ENCODE assay signal across 9 mouse cellular contexts in genomic region chr14:62965811-62966520, GRCm38 (mm10). TPM values are rescaled to one million over a fixed set of nuclear protein-coding genes. Genes with fewer than 3 reads are reported as not detected.
DNase-seq lines count a peak whose midpoint lies in the region; ATAC-seq and TF ChIP-seq lines count a peak whose summit lies in the region.
"Had no signal": no experiment of that assay in that cellular context is flagged by ENCODE, and none has a peak within 500 bp of the region (broad histone marks: within the 10 kb centered on the region; RNA-seq: fewer than 3 reads in every experiment).

No protein-coding gene starts in this region.

- peak overlapping the region in 1 of 2 experiments; percentile 21; a peak in 2 of 4 replicates for H3K27ac ChIP-seq in heart, embryonic 14.5 days (replicated peaks in 1 of 2; ENCODE audit: control insufficient read depth in 1 of 2, insufficient read depth in 1 of 2, low read depth in 2 of 2, low read length in 2 of 2)
- no peak overlapping the region for H3K27ac ChIP-seq in limb, embryonic 14.5 days (replicated peaks; ENCODE audit: low read depth, low read length)
- H3K27ac ChIP-seq in neural tube, embryonic 14.5 days (ENCODE audit: low read depth, low read length), result no peak overlapping the region

- H3K4me3 ChIP-seq in heart, embryonic 14.5 days (ENCODE audit: control insufficient read depth in 1 of 2, insufficient read depth in 1 of 2, low read depth in 1 of 2, low read length in 2 of 2), result peak overlapping the region; percentile 32 to 37
- peak overlapping the region; percentile 20 for H3K4me3 ChIP-seq in limb, embryonic 14.5 days (replicated peaks; ENCODE audit: low read length)
- no peak overlapping the region for H3K4me3 ChIP-seq in neural tube, embryonic 14.5 days (ENCODE audit: low read depth, low read length)

- WGBS in heart, embryonic 14.5 days, result 10% methylated on average over 15 of the region's 15 CpGs
- WGBS in limb, embryonic 14.5 days, result 12% methylated on average over 15 of the region's 15 CpGs
- 16% methylated on average over 15 of the region's 15 CpGs for WGBS in neural tube, embryonic 14.5 days

- no peaks in the 10 kb centered on the region for H3K27me3 ChIP-seq in heart, embryonic 14.5 days (ENCODE audit: control insufficient read depth, insufficient read depth, low read length)
- H3K27me3 ChIP-seq in limb, embryonic 14.5 days (ENCODE audit: control insufficient read depth, insufficient read depth, low read length), result no peaks in the 10 kb centered on the region
- H3K27me3 ChIP-seq in neural tube, embryonic 14.5 days (ENCODE audit: control insufficient read depth, insufficient read depth, low read length), result no peaks in the 10 kb centered on the region
- H3K27me3 ChIP-seq: Patski had no signal

- no peak for TF ChIP-seq POLR2A in limb, embryonic 14.5 days (IDR thresholded peaks at IDR 0.05; ENCODE audit: borderline replicate concordance, extremely low read depth, insufficient read depth, insufficient read length)

- no peaks in the 10 kb centered on the region; the same call in 1 of the 2 replicates for H3K36me3 ChIP-seq in heart, embryonic 14.5 days (ENCODE audit: control insufficient read depth, insufficient read depth, low read length)
- no peaks in the 10 kb centered on the region for H3K36me3 ChIP-seq in limb, embryonic 14.5 days (ENCODE audit: control insufficient read depth, insufficient read depth, low read length)
- H3K36me3 ChIP-seq in neural tube, embryonic 14.5 days (ENCODE audit: control insufficient read depth, insufficient read depth, low read length), result no peaks in the 10 kb centered on the region

- peaks cover 10 to 12% of the 10 kb centered on the region in 2 experiments; a peak in 2 of 4 replicates for H3K4me1 ChIP-seq in heart, embryonic 14.5 days (ENCODE audit: control insufficient read depth in 2 of 2, insufficient read depth in 2 of 2, low read length in 2 of 2)
- H3K4me1 ChIP-seq in limb, embryonic 14.5 days (ENCODE audit: control insufficient read depth, insufficient read depth, low read length), result 0 out of 2 replicates have a peak, but pooled peaks cover 8% of the 10 kb centered on the region
- no peaks in the 10 kb centered on the region for H3K4me1 ChIP-seq in neural tube, embryonic 14.5 days (ENCODE audit: control insufficient read depth, insufficient read depth, low read length)

- peak overlapping the region; percentile 65 for H3K9ac ChIP-seq in heart, embryonic 14.5 days (ENCODE audit: low read length)
- 0 out of 2 replicates have a peak overlapping the region, but pooled peaks have one; percentile 28 for H3K9ac ChIP-seq in limb, embryonic 14.5 days (ENCODE audit: low read depth, low read length, severe bottlenecking)
- no peak overlapping the region for H3K9ac ChIP-seq in neural tube, embryonic 14.5 days (replicated peaks; ENCODE audit: low read depth, low read length)

- no peak for ATAC-seq in heart, embryonic 14.5 days (ENCODE audit: insufficient number of reproducible peaks, insufficient read depth, low FRiP score, low read depth)
- no peak for ATAC-seq in limb, embryonic 14.5 days (ENCODE audit: low FRiP score, low read depth)
- ATAC-seq in neural tube, embryonic 14.5 days (ENCODE audit: low read depth), result 0 out of 2 replicates have a peak, but pooled peaks have one; percentile 32
- ATAC-seq: Patski had no signal

- H3K4me2 ChIP-seq in heart, embryonic 14.5 days (ENCODE audit: low read length), result peak overlapping the region; percentile 64
- peak overlapping the region; percentile 41 for H3K4me2 ChIP-seq in limb, embryonic 14.5 days (replicated peaks; ENCODE audit: low read depth, low read length, severe bottlenecking)
- peak overlapping the region; percentile 12; the same call in 1 of the 2 replicates for H3K4me2 ChIP-seq in neural tube, embryonic 14.5 days (ENCODE audit: low read depth, low read length)

- DNase-seq in kidney, adult 9 months, result peak; percentile 13
- no peak for DNase-seq in kidney, adult 11 months
- peak; percentile 5 for DNase-seq in limb, embryonic 14.5 days (ENCODE audit: low spot score)
- no peak for DNase-seq in spleen, postnatal 10 days (ENCODE audit: low spot score in 2 of 2)
- no peak for DNase-seq in frontal cortex, adult 2 months (ENCODE audit: extremely low spot score in 1 of 2, low spot score in 1 of 2)
- DNase-seq in B cell, adult 2 months, result no peak

- no peaks in the 10 kb centered on the region for H3K9me3 ChIP-seq in heart, embryonic 14.5 days (ENCODE audit: control insufficient read depth, low read length)
- no peaks in the 10 kb centered on the region for H3K9me3 ChIP-seq in limb, embryonic 14.5 days (ENCODE audit: control insufficient read depth, low read length)
- H3K9me3 ChIP-seq in neural tube, embryonic 14.5 days (ENCODE audit: control insufficient read depth, low read length), result no peaks in the 10 kb centered on the region

RNA-seq across cellular contexts. Expression of gene Defb48, which starts 18.3 kb away (rescaled TPM):
- polyA plus RNA-seq in heart, embryonic 14.5 days (2014; fragmentation: Nextera tagmentation; extraction: Ambion mirVana), result not detected in 2 replicates
- not detected in 2 replicates for polyA plus RNA-seq in limb, embryonic 14.5 days (2012; rRNA removed)
- not detected in 2 replicates for polyA plus RNA-seq in limb, embryonic 14.5 days (2014; fragmentation: Nextera tagmentation; extraction: Ambion mirVana)
- polyA plus RNA-seq in neural tube, embryonic 14.5 days (2014; fragmentation: Nextera tagmentation; extraction: Ambion mirVana), result not detected in 2 replicates
- not detected in 2 replicates for polyA plus RNA-seq in frontal cortex, adult 2 months (2012; rRNA removed)
- polyA plus RNA-seq: Patski had no signal

RNA-seq across cellular contexts. Expression of gene Defb47, which starts 31.9 kb away (rescaled TPM):
- polyA plus RNA-seq in heart, embryonic 14.5 days (2014; fragmentation: Nextera tagmentation; extraction: Ambion mirVana), result not detected in 2 replicates
- not detected in 2 replicates for polyA plus RNA-seq in limb, embryonic 14.5 days (2012; rRNA removed)
- polyA plus RNA-seq in limb, embryonic 14.5 days (2014; fragmentation: Nextera tagmentation; extraction: Ambion mirVana), result not detected in 2 replicates
- not detected in 2 replicates for polyA plus RNA-seq in neural tube, embryonic 14.5 days (2014; fragmentation: Nextera tagmentation; extraction: Ambion mirVana)
- polyA plus RNA-seq in frontal cortex, adult 2 months (2012; rRNA removed), result 0.76 TPM in 1 of 2 replicates, not detected in the other

RNA-seq across cellular contexts. Expression of gene Defb43, which starts 45.6 kb away (rescaled TPM):
- not detected in 2 replicates for polyA plus RNA-seq in heart, embryonic 14.5 days (2014; fragmentation: Nextera tagmentation; extraction: Ambion mirVana)
- not detected in 2 replicates for polyA plus RNA-seq in limb, embryonic 14.5 days (2012; rRNA removed)
- polyA plus RNA-seq in limb, embryonic 14.5 days (2014; fragmentation: Nextera tagmentation; extraction: Ambion mirVana), result not detected in 2 replicates
- polyA plus RNA-seq in neural tube, embryonic 14.5 days (2014; fragmentation: Nextera tagmentation; extraction: Ambion mirVana), result not detected in 2 replicates
- polyA plus RNA-seq in frontal cortex, adult 2 months (2012; rRNA removed), result not detected in 2 replicates
- polyA plus RNA-seq: Patski had no signal

Comparison
In these comparisons a context has a peak if more than half of its experiments do, and no peak if none do; other contexts are left out.
1. DNase-seq: peak in kidney, adult 9 months (single experiment) and limb, embryonic 14.5 days (single experiment); none in kidney, adult 11 months (single experiment), spleen, postnatal 10 days (0 of 2), frontal cortex, adult 2 months (0 of 2) and B cell, adult 2 months (0 of 2).
2. H3K4me2 ChIP-seq: peak in every context shown above with its lines; median percentile 64 in heart, embryonic 14.5 days; 41 in limb, embryonic 14.5 days; 12 in neural tube, embryonic 14.5 days.